Mouse (Mus musculus) liver, adult 2 months (tissue): Measurements from ENCODE around the gene Uba1. TPM values are rescaled to one million over a fixed set of nuclear protein-coding genes. Genes with fewer than 3 reads are reported as not detected.

Experiments
- DNase-seq: peaks from one replicate; pipeline ENCODE4 v3.0.0-alpha.2; 2011; ENCODE audit warnings: low read depth, low spot score; ENCODE audit errors: extremely low read depth
- H3K27ac ChIP-seq: fragments of 200-500 bp; replicated peaks from 2 replicates; pipeline ENCODE4 v1.5.1; 2012; ENCODE audit warnings: low read depth, mild to moderate bottlenecking, control low read depth, inconsistent platforms, low read length; ENCODE audit not compliant: insufficient read depth
- H3K27me3 ChIP-seq: fragments of 200-500 bp; 2 replicates; pipeline ENCODE4 v1.6.1; 2012; ENCODE audit warnings: mild to moderate bottlenecking, moderate library complexity, low read length, inconsistent platforms; ENCODE audit not compliant: control insufficient read depth, insufficient read depth
- H3K36me3 ChIP-seq: fragments of 200-500 bp; 2 replicates; pipeline ENCODE4 v1.6.1; 2012; ENCODE audit warnings: low read length, inconsistent platforms; ENCODE audit not compliant: control insufficient read depth, insufficient read depth
- H3K4me1 ChIP-seq: fragments of 200-500 bp; 2 replicates; pipeline ENCODE4 v1.6.1; 2011; ENCODE audit warnings: low read length; ENCODE audit not compliant: control insufficient read depth, insufficient read depth
- H3K4me3 ChIP-seq: fragments of 200-500 bp; 2 replicates; pipeline ENCODE4 v1.5.1; 2011; ENCODE audit warnings: low read depth, mild to moderate bottlenecking, control low read depth, low read length, moderate library complexity; ENCODE audit not compliant: insufficient read depth
- H3K79me2 ChIP-seq: fragments of 200-500 bp; 2 replicates; pipeline ENCODE4 v1.6.1; 2012; ENCODE audit warnings: inconsistent platforms, mild to moderate bottlenecking, low read length, moderate library complexity; ENCODE audit not compliant: control insufficient read depth, insufficient read depth
- H3K9ac ChIP-seq: fragments of 200-500 bp; 2 replicates; pipeline ENCODE4 v1.6.1; 2012; ENCODE audit warnings: low read depth, mild to moderate bottlenecking, control low read depth, inconsistent platforms, low read length
- CTCF ChIP-seq: fragments of 200-500 bp; IDR thresholded peaks from 2 replicates; pipeline ENCODE4 v1.5.1; 2011; ENCODE audit warnings: low read depth, low read length, control low read depth
- POLR2A ChIP-seq: fragments of 200-500 bp; IDR thresholded peaks from 2 replicates; pipeline ENCODE4 v1.6.1; 2011; ENCODE audit warnings: low read length, control low read depth; ENCODE audit not compliant: insufficient read depth; ENCODE audit errors: extremely low read depth
- WGBS: fragments of 180-500 bp; shearing (Covaris S2); methylation state at CpG from one replicate; pipeline ENCODE4 v1.1.7; 2018; 5-methylcytosine and 5-hydroxymethylcytosine counted together
- polyA plus RNA-seq: library from polyadenylated mRNA; depleted of rRNA; stranded (reverse); fragments of >200 nt; gene quantifications from 2 replicates; pipeline ENCODE4 v1.2.3, GENCODE M21; 2012
- total RNA-seq: library from RNA; depleted of rRNA; stranded (reverse); fragments of >200 nt; gene quantifications from 2 replicates; pipeline ENCODE4 v1.2.3, GENCODE M21; 2014

Uba1 gene
- total and polyA plus RNA-seq, 2 experiments = 69.8 to 181 TPM

- Histone ChIP-seq H3K27ac (no peak overlapping the region), H3K4me1 (no peaks in the 10 kb centered on the region), H3K27me3 (no peaks in the 10 kb centered on the region), H3K9ac (no peak overlapping the region), H3K36me3 (peaks cover 27% of the 10 kb centered on the region), H3K4me3 (no peak overlapping the region), H3K79me2 (no peaks in the 10 kb centered on the region; the same call in 1 of the 2 replicates)
- DNase-seq = no peak
- no peak for TF ChIP-seq POLR2A
- TF ChIP-seq CTCF = no peak
- 71% methylated on average over 2 of the region's 2 CpGs for WGBS
Observed at GRCm38 (mm10) chrX:20638141-20638540, 20.0 kb upstream of the Uba1 start.

GRCm38 (mm10) chrX:20644780-20645179, 13.3 kb upstream of the Uba1 start:
- WGBS = 84% methylated on average over 5 of the region's 5 CpGs
- H3K36me3 ChIP-seq = peaks cover 21% of the 10 kb centered on the region
- H3K27me3 ChIP-seq = no peaks in the 10 kb centered on the region
- no peak for DNase-seq
- TF ChIP-seq POLR2A (no peak), CTCF (no peak)
- no peak overlapping the region for H3K9ac ChIP-seq
- H3K4me1 ChIP-seq = no peaks in the 10 kb centered on the region
- H3K4me3 ChIP-seq = no peak overlapping the region
- H3K27ac ChIP-seq = no peak overlapping the region
- no peaks in the 10 kb centered on the region for H3K79me2 ChIP-seq

DNA sequence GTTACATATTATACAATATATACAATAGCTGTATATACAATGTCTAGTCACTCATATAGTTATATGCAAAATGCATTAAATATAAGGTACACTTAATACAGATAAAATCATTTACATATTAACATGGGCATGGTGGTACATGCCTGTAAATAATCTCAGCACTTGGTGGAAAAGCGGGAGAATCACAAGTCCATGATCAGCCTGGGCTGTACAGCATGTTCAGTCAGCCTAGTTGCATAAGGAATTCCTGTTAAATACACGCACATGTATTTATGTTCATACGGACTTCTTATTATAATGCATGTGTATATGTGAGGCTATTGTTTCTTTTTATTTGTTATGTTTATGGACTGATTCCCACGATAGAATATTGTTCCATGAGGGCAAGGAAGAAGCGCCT, 533 bp upstream of the Uba1 start:
- no peak for DNase-seq
- H3K4me1 ChIP-seq = no peaks in the 10 kb centered on the region
- WGBS = 22% methylated on average over 5 of the region's 5 CpGs
- no peak overlapping the region for H3K9ac ChIP-seq
- H3K27ac ChIP-seq = no peak overlapping the region
- TF ChIP-seq POLR2A (no peak), CTCF (no peak)
- H3K4me3 ChIP-seq = no peak overlapping the region
- H3K27me3 ChIP-seq = no peaks in the 10 kb centered on the region
- H3K36me3 ChIP-seq = no peaks in the 10 kb centered on the region
- no peaks in the 10 kb centered on the region for H3K79me2 ChIP-seq

DNA sequence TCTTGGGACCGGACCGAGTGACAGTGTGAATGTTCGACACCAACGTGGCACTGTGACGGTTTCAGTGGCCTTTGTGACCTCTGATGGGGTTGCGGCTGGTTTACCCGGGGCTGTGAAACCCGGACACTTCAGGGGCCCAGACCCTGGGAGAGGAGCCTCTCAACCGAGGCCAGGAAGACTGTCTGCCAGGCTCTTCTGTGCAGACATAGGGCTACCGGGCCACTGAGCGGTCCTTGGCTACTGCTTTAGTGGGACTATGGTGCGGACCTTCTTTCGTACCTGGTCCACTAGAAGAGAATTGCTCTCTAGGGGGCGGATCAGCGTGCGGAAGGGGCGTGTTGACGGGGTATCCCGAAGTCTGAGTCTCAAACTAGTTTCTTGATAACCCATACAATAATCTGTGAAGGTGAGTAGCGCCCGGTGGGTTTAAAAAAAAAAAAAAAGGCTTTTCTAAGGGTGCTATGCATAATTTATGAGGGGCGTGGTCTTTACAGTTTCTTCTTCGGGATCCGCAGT, 823 bp downstream of the Uba1 start:
- peak overlapping the region; percentile 20; the same call in 1 of the 2 replicates for H3K27ac ChIP-seq

GRCm38 (mm10) chrX:20662317-20662715, 4.2 kb downstream of the Uba1 start:
- H3K36me3 ChIP-seq = peaks cover 4% of the 10 kb centered on the region
- WGBS = 10% methylated on average over 5 of the region's 5 CpGs
- no peak overlapping the region for H3K4me3 ChIP-seq
- DNase-seq = no peak
- no peak overlapping the region for H3K27ac ChIP-seq
- H3K27me3 ChIP-seq = no peaks in the 10 kb centered on the region
- peaks cover 6% of the 10 kb centered on the region; the same call in 1 of the 2 replicates for H3K4me1 ChIP-seq
- no peak for TF ChIP-seq POLR2A
- TF ChIP-seq CTCF = no peak
- no peak overlapping the region for H3K9ac ChIP-seq
- peaks cover 13% of the 10 kb centered on the region; the same call in 1 of the 2 replicates for H3K79me2 ChIP-seq

More for the DNA sequence above, 823 bp downstream of the Uba1 start:
- TF ChIP-seq CTCF = no peak
- no peak for TF ChIP-seq POLR2A
- H3K36me3 ChIP-seq = no peaks in the 10 kb centered on the region
- peaks cover 13% of the 10 kb centered on the region; the same call in 1 of the 2 replicates for H3K79me2 ChIP-seq
- WGBS = under 1% methylated on average over 24 of the region's 24 CpGs
- H3K27me3 ChIP-seq = no peaks in the 10 kb centered on the region
- H3K4me3 ChIP-seq = peak overlapping the region; percentile 69
- peak overlapping the region; percentile 43 for H3K9ac ChIP-seq
- DNase-seq = no peak
- no peaks in the 10 kb centered on the region for H3K4me1 ChIP-seq

DNA sequence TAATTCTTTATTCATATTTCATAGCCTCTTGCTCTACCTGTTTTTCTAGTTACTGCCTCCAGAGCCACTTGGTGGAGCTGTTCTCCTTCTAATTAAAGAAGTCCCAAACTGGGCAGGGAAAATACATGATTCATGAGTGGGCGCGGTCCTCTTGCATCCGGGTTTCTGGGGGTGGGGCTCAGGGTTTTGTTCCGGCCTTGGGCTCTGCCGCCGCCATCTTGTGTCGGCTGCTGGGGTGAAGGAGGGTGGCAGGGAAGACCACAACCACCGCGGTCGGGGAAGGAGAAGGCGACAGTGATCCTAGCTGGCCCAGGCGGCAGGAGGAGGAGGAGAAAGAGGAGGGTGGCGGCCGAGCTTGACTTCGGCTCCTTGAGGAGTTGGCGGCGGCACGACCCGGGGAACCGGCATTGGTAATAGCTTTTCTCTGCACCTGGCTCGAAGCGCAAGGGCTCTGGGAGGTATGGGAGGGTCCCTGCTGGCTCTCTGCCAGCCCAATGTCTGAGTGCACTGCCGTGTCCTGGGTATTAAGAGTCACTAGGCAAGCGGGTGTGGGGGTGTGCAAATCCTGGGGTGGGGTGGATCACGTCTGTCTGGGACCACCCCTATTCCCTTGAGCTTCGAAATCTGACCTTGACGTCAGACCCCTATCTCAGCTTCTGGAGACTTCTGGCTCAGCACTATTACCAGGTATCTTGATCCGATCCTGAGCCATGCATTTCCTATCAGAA, 4.8 kb downstream of the Uba1 start:
- peak overlapping the region; percentile 89 for H3K27ac ChIP-seq
- DNase-seq = peak; percentile 76
- H3K4me3 ChIP-seq = peak overlapping the region; percentile 100
- WGBS = 1% methylated on average over 25 of the region's 28 CpGs
- peak overlapping the region; percentile 99 for H3K9ac ChIP-seq
- peak; percentile 78; the same call in 1 of the 2 replicates for TF ChIP-seq POLR2A
- peak; percentile 41 for TF ChIP-seq CTCF
- peaks cover 10% of the 10 kb centered on the region for H3K36me3 ChIP-seq
- peaks cover 13% of the 10 kb centered on the region; the same call in 1 of the 2 replicates for H3K79me2 ChIP-seq
- peaks cover 6% of the 10 kb centered on the region; the same call in 1 of the 2 replicates for H3K4me1 ChIP-seq
- no peaks in the 10 kb centered on the region for H3K27me3 ChIP-seq
